Mouse (Mus musculus) ovary, adult 18-20 months (tissue): ENCODE results near the gene Sox1.

ENCODE experiments used
- DNase-seq: peaks from one replicate; pipeline ENCODE4 v3.0.0; 2022; ENCODE audit warnings: low spot score, mixed read lengths

Sox1 gene

DNA sequence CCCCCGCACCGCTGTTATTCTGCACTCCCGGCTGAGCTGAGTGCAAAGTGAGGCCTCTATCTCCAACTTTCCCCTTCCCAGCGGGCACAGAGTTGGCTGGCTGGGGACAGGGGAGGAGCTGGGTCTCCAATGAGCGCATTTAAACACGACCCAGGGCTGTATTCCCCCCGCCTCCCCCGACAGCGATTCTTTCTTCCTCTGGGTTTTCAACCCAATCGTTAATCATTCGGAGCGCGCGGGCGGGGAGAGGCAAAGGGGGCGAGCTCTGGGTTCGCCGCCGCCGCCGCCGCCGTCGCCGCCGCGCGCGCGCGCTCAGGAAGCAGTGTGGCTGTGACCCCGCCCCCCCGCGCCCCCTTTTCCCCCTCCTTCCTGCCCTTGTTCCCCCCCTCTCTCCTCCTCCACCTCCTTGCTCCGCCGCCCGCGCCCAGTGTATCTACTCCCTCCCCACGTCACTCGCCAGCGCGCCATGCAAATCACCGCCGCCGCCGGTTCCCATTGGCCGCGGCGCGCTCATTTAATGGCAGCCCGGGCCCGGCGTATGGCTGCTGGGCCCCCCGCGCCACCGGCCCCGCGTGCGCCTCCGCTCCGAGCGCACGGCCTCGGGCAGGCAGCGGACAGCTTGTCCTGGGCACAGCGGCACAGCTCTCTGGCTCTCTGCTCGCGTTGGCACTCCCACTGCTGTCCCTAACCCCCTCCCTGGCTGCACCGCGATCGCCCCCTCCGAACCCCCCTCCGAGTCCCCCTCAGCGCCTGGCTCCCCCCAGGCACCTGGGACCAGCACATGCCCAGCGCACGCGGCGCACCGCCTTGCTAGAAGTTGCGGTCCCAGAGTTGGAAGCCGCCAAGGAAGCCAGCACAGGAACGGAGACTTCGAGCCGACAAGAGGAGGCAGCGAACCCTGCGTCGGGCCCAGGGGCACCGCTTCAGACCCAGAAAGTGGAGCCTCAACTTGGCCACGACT is at the start of gene Sox1:
Gene Sox1, plus strand, starts transcription at position 225 of the 961 bp plus-strand sequence.
- no peak for DNase-seq

DNA sequence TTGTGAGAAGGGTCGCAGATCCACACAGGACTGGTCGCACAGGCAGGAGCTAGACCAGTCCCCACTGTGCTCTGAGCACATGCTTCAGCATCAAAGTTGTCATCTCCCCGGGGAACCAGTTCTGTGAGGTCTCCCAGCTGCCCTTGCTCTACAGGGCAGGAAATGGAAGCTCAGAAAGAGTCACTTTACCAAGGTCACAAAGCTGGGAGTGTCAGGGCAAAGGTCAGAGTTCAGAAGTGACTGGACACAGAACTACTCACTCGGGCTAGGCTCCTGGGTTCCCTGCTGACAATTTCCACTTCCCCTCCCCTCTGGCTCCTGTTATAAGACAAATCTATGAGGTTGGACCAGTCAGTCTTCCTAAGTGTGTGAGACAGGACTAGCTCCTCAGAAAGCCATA is 49.2 kb upstream of the Sox1 start:
- no peak for DNase-seq

DNA sequence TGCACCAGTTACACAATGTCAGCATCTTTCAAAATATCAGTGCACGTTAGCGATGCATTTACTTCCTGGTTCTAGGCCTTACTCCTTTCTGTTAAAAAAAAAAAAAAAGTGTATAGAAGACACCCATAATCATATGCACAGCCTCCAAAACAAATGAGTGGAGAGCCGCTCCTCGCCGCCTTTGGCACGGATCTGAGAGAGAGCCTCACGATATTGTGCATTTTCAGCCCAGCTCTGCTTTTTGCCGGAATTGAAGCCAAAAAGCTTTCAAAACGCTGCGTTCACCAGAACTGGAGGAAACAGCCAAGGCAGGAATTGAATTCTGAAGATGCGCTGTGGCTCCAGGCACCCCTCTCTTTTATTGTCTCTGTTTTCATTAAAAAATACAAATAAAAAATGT is 48.2 kb upstream of the Sox1 start:
- DNase-seq, result no peak

DNA sequence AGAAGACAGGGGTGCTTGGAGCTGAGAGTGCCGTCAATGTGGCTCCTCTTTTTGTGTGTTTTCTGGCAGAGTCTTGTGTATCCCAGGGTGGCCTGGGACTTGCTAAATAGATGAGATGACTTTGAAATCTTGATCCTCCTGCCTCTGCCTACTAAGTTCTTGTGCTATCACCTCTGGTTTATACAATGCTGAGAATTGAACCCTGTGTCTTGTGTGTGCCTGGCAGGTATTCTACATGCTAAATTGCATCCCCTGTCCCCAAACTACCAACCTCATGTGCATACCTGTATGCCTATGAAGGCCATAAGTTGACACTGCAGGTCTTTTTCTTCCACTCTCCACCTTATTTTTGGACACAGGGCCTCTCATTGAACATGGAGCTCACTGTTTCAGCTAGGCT is 46.8 kb upstream of the Sox1 start:
- DNase-seq, result no peak

DNA sequence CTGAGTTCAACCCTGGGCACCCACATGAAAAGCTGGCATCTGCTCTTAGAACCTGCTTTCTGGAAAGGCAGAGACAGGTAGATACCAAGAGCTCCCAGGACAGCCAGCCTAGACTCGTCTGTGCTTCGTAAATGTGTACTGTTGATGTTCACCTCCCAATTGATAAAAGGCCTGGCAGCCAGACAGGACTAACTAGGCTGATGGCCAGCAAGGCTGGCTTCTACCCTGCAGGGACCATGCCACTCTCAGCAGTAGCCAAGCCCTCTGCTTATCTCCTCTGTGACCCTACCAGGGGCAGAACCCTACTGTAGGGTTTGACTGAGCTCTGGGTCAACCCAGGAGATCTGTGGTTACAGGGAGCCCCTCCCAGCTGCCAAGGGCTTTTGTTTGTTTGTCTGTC is 45.5 kb upstream of the Sox1 start:
- no peak for DNase-seq

DNA sequence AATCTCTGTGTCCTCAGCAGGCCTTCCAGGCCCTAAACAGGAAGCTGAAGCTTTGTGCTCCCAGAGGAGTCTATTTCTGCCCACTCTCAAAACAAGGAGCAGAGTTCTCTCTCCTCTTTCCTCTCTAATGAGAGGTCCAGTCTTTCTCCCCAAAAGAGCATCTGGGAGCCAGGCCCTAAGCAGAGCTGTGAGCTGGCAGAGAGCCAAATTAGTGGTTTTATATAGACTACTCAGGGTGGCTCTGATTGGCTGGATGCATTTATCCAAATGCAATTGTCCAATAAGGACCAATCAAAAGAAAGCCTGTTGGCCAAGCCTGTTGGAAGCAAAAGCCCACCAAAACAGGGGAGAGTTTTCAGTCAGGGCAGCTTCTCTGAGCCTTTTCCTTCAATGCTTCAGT is 44.0 kb upstream of the Sox1 start:
- DNase-seq, result no peak

DNA sequence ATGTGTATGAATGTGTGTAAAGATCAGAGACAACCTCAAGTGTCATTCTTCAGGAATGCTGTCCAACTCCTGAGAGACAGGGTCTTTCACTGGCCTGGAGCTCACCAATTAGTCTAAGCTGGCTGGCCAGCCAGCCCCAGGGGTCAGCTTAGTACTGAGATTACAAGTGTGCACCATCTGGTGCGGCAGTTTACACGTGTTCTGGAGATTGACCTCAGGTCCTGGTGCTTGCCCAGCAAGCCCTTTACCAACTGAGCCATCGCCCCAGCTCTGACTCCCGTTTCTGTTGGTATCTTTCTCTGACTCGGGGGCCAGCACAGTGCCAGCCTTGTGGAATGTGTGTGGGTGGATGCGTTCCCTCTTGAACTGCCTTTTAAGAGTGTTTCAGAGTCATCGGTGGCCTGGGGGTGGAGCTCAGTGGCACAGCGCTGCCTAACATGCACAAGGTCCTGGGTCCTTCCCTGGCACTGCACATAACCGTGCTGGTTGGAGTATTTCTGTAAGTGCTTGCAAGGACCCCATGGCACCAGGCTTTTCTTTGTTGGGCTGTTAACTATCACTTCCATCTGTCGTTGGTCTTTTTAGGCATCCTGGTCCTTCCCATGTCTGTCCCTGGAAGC is 40.6 kb upstream of the Sox1 start:
- DNase-seq, result no peak

DNA sequence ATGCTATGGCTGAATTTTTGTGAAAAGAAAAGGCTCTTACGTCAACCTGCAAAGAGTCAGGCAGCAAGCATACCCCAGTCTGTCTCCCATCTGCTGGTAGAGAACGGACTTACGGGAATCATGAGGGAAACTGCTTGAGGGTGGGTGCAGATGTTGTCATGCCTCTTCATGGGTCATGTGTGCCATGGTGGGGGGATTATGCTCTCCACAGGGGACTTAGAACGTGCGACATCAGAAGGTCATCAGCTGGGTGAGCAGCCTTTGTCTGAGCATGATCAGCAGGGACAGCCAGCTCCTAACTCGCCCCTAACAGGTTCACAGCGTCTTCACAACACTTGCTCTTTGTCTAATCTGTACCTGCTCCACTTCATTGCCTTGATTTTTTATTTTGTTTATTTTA is 26.9 kb upstream of the Sox1 start:
- DNase-seq, result no peak

DNA sequence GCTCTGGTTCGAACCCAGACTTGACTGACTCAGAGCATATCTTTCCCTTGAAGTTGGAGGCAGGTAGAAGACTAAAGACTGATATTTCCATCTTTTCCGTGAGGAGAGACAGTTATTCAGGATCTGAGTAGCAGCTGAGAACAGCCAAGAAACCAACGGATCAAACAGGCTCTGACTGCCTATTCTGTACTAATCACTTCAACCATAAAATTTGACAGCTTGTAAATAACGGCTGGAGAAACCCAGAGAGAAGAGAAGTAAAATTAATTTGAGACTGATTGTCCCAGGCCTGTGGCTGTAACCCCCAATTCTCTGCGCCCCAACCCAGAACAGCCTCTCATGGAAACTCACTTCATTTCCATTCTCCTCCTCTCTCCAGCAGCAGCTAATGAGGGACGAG is 26.2 kb upstream of the Sox1 start:
- no peak for DNase-seq

DNA sequence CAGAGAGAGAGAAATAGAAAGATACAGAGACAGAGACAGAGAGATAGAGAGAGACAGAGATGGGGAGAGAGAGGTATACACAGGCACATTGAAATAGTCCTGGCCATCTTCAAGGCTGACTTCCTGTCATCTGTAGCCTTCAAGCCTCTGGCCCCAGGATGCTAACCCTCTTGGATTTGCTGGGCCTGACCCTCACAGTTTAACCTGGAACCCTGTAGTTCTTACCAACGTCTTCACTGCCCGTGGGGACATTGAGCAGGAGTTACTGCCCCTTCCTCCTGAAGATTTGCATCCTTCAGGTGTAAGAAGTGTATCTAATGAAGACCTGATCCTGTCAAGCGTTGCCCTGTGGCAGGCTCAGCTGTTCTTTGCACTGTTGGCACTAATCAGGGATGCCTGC is 14.0 kb upstream of the Sox1 start:
- no peak for DNase-seq

DNA sequence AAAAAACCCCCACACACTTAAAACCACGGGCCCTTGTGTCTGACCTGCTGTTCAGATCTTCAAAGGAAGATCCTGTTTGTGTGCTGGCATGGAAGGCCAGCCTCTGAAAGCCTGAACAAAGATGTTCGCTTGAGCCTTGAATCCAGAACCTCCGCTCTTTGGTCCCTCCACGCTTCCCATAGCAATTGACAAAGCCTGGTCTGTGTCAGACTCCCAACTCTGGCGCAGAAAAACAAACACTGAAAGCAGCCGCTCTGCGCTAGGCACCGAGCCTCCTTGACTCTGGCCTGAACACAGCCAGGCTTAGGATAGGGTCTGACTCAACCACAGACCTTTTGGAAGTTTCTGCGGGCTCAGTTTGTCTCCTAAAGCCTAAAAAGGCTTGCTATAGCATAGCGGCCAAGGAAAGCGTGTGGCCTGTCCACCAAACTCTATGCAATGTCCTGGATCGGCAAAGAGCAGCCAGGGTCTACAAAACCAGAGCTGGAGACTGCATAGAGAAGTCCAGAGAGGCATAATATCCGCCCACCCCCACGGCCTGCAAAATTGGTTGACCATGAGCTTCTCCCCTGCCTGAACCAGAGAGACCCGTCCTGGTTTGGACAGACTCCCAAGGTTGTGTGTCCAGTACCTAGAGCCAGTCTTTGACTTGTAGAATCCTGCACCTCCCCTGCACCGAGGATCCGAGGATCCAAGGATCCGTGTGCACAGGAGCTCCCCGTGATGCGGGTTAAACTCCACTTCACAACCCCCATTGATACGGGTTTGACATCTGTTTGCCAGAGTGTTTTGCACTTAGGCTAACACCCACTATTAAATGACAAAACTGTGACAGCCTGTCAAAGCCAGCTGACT is 12.2 kb upstream of the Sox1 start:
- DNase-seq, result no peak

DNA sequence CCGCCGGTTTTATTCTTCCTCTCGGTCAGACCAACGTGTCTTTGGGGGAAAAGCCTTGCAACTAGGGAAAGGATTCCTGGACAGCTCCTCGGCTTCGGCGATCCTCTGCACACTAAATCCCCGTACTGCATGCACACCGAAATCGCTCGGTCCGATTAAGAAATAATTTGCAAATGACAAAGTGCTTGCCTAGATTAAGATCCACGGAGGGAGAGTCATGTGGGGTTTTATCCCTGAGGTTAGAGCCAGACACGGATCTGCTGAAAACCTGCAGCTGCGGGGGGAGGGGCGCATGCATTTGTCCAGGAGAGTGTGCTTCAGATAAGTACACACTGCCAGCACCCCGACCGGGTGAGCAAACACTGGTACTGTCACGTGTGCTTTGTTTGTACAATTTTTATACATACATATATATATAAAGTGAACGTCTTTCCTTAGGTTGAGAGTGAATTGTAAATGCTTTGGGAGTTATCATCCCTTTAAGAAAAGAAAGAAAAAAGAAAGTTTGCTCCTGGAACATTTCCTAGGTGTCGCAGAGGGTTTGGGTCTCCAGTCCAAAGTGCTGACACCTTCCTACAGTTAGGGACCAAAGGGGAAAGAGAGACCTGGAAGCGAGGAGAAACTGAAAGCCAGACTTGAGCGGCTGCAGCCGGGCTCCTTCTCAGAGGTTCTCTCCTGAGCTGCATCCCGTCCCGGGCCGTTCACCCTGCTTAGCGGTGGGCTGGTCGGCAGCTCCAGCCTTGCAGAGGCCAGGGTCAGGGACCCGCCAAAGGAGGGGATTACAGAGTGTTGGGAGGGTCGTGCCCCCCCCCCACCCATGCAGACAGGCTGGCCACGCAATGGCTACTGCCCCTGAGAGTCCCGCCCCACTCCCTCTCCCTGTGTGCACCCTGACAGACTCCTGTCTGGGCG is 10.9 kb upstream of the Sox1 start:
- no peak for DNase-seq

DNA sequence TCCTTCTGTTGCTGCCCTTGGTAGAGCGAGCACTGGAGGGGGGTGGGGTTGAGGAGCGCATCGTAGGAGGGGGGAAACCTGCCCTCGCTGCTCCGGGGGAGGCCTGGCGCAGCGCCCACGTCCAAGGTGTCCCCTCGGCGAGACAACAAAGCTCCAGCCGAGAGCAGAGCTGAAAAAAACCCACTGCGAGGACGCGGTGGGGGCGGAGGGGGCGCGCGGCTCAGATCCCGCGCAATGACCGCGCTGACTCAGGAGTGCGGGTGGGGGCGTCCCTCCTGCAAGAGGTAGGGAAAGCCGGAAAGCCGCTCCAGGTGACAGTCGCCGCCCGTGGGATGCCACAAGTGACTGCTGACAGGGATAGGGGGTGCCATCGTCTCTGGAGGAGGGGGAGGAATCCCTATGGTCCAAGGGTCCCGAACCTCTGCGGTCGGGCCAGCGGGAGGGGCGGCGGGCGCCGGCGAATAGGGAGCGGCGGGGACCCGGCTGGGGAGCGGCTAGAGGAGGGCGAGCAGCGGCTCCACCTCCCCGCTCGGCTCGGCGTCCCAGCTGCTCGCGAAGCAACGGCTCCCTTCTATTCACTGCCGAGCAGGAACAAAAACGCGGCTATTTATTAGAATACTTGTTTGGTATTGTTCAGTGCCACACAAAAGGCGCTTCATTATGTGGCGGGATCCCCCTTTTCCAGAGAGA is 10.0 kb upstream of the Sox1 start:
- no peak for DNase-seq

DNA sequence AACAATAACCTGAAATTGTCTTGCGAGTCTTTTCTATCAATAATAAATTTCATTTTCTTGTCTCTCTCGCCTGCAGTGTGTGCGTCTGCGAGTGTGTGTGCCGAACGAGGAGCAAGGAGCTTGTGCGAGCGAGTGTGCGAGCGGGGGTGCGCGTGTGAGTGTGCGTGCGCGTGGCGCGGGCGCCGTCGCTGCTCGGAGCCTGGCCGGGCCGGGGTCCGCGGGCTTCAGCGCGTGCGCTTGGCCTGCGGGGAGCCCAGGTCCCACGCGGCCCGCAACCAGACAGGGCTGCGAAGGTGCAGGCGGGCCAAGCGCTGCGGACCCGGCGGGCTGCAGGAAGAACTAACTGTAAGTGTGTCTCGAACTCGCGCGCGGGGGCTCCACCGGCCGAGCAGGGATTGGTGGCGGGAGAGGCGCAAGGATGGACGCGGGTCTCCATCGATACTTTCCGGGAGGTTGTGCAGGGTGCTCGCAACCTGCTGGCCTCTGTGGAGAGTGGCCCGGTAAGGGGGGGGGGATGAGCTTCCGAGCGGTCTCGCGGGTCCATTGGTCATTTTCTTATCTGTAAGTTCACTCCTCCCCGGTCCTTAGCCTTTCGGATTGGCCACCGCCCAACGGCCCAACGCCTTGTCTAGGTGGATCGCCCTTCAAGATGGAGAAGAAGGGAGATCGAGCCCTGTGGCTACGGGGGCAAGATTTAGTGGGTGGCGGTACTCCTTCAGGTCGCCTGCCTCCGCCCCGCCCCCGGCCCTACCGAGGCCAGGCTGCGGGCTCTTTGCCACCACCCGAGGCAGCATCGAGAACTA is 9.2 kb upstream of the Sox1 start:
- no peak for DNase-seq

DNA sequence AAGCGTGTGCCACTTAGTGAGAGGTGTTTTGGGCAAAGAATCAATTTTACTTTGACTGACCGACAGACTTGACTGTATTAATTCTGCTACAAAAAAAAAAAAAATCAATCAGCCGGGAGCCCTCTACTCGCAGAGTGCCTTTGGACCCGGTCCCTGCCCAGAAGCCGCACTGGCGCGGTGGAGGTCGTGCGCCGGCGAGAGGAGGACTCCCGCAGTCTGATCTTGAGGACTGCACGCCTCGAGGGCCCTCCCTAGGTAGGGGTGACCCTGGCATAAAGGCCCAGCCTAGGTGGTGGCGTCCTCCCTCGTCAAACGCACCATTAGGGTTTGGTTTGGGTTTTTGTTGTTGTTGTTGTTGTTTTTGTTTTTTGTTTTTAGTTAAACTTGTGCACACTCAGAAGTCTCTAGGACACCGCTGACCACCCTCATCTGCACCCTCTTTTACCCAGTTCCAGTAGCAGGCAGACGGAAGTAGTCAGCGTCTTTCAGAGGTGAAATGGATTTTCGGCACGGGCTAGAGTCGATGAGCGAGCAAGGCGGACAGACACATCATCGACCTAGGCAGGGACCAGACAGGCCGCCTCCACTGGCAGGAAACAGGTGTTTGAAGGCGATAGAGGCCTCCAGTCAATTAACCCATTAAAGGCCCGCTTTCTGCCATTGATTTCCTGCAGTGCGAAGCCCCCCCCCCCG is 8.4 kb upstream of the Sox1 start:
- DNase-seq, result no peak

DNA sequence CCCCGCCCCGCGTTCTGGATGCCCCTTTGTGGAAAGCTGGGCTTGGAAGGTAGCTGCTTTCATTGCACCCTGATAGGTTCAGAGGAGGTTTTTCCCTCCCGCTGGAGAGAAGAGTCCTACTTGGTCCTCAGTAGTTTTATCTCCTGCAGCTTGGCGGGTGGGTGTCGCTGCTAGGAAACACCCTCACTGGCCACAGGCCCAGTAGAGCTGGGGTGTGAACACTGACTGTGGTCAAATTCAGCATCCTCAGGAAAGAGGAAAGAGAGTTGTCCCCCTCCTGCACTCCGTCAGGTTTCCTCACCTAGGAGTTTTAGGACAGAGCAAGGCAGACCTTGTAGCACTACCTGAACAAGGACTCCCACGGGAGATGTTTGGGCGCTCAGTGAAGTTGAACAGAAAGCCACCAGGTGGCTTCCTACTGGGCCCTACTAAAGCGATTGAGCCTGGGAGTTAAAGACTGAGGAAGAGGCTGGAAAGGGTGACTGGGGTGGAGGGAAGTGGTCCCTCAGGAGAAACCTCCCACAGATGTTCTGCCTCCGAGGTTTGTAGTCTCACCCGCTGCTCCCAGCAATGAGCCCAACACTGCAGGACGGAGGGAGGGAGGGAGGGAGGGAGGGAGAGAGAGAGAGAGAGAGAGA is 7.8 kb upstream of the Sox1 start:
- DNase-seq, result no peak

DNA sequence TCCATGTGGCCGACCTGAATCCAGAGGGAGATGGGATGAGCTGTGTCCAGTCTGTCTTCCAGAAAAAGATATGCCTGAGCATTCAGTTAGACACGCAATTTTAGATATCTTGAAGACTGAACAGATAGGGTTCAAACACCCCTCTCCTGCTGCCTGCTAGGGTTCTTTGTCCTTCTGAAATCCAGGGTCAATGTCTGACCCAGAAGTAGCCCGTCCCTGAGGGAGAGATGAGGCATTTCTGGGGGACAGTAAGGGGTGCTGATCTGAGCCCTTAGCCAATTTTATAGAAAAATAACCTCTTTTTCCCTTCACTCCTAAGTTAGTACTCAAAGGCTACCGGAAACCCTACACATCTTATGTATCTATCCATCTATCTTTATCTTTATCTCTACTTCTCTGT is 7.2 kb upstream of the Sox1 start:
- no peak for DNase-seq

DNA sequence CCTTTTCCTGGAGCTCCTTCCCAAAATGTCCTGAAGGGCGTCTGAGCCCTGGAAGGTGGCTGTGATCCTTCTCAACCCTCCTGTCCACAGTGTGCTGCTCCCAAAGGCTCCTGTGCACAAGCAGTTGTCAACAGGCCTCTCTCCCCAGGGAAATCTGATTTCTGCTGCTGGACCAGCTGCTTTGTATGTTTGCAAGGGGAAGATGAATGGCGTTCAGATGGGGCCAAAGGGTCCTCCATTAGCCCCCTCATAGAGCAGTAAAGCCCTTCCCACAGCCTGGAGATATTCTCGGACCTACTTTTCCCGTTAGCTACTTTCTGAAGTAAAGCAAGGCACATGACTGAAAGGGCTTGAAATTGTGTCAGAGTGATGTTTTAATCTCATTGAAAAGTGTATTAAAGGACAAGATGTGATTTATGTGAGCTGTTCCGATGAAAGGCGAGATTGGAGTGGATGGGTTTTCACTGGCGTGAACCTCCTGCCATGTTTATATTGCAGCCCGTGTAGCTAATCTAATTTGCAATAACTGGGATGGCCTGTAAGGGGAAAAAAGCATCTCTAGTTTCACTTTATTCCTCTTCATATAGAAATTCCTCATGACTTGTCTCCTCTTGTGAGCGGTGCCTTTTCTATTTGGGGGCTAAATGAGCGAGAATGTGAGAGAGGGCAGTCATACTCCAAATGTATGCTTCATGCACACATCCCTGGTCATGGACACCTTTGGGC is 6.5 kb upstream of the Sox1 start:
- DNase-seq, result no peak
